Mouse (Mus musculus): ENCODE results near the gene Brd3. TPM values are rescaled to one million over a fixed set of nuclear protein-coding genes. Genes with fewer than 3 reads are reported as not detected.
A peak's percentile ranks its signal among the peaks of the same experiment; 100 is the strongest.
"Not testable (repeated sequence)": the region's sequence is repeated elsewhere in the genome, so short reads cannot be mapped to it uniquely, and the experiment has no call there.

Brd3 gene
- total RNA-seq, 4 experiments from 2014 or later, result 40.6 to 47.9 (median 46.6) TPM

- DNase-seq (ENCODE audit: low spot score in 2 of 2), result no peak
Observed at GRCm38 (mm10) chr2:27512909-27513308, 5.4 kb upstream of the Brd3 start.

GRCm38 (mm10) chr2:27510706-27511105 is 3.2 kb upstream of the Brd3 start:
- no peak for DNase-seq (ENCODE audit: low spot score in 2 of 2)

- not testable (repeated sequence) for DNase-seq (ENCODE audit: low spot score in 2 of 2)
Observed at GRCm38 (mm10) chr2:27506658-27507057, 804 bp downstream of the Brd3 start.

GRCm38 (mm10) chr2:27505539-27505938 is 1.9 kb downstream of the Brd3 start:
- DNase-seq (ENCODE audit: low spot score in 2 of 2), result no peak

- no peak for DNase-seq (ENCODE audit: low spot score in 2 of 2)
Observed at GRCm38 (mm10) chr2:27504113-27504885, 3.2 kb downstream of the Brd3 start.

GRCm38 (mm10) chr2:27496391-27497028 is 11.0 kb downstream of the Brd3 start:
- DNase-seq (ENCODE audit: low spot score in 2 of 2), result no peak

GRCm38 (mm10) chr2:27493971-27494370 is 13.5 kb downstream of the Brd3 start:
- DNase-seq (ENCODE audit: low spot score in 2 of 2), result no peak

- DNase-seq (ENCODE audit: low spot score in 2 of 2), result no peak
Observed at GRCm38 (mm10) chr2:27490939-27491338, 16.5 kb downstream of the Brd3 start.

- no peak for DNase-seq (ENCODE audit: low spot score in 2 of 2)
Observed at GRCm38 (mm10) chr2:27488362-27488761, 19.1 kb downstream of the Brd3 start.

GRCm38 (mm10) chr2:27487336-27488049 is 20.0 kb downstream of the Brd3 start:
- no peak for DNase-seq (ENCODE audit: low spot score in 2 of 2)

- DNase-seq (ENCODE audit: low spot score in 2 of 2), result no peak
Observed at GRCm38 (mm10) chr2:27486725-27487124, 20.7 kb downstream of the Brd3 start.

- no peak for DNase-seq (ENCODE audit: low spot score in 2 of 2)
Observed at GRCm38 (mm10) chr2:27482265-27482861, 25.1 kb downstream of the Brd3 start.

GRCm38 (mm10) chr2:27480367-27480766 is 27.1 kb downstream of the Brd3 start:
- DNase-seq (ENCODE audit: low spot score in 2 of 2), result no peak

- no peak for DNase-seq (ENCODE audit: low spot score in 2 of 2)
Observed at GRCm38 (mm10) chr2:27479821-27480220, 27.6 kb downstream of the Brd3 start.

GRCm38 (mm10) chr2:27476303-27477192 is 30.9 kb downstream of the Brd3 start:
- no peak for DNase-seq (ENCODE audit: low spot score in 2 of 2)

- DNase-seq (ENCODE audit: low spot score in 2 of 2), result peak; percentile 85 to 90
Observed at GRCm38 (mm10) chr2:27475495-27476302, 31.8 kb downstream of the Brd3 start.

GRCm38 (mm10) chr2:27474621-27475484 is 32.6 kb downstream of the Brd3 start:
- DNase-seq (ENCODE audit: low spot score in 2 of 2), result no peak

GRCm38 (mm10) chr2:27473911-27474310 is 33.6 kb downstream of the Brd3 start:
- DNase-seq (ENCODE audit: low spot score in 2 of 2), result no peak

Measured in layer of hippocampus, adult 8-10 months (tissue).